ENCODE assay signal across 8 mouse cellular contexts in genomic region chr5:122503015-122503759, GRCm38 (mm10). TPM values are rescaled to one million over a fixed set of nuclear protein-coding genes. Genes with fewer than 3 reads are reported as not detected.
DNase-seq lines count a peak whose midpoint lies in the region; ATAC-seq and TF ChIP-seq lines count a peak whose summit lies in the region.

No protein-coding gene starts in this region.

- peak overlapping the region; percentile 99 for H3K27ac ChIP-seq in cerebellum, adult 2 months (ENCODE audit: insufficient read depth, low read length)
- H3K27ac ChIP-seq in thymus, adult 2 months (ENCODE audit: control insufficient read depth, insufficient read depth, low read length) = no peak overlapping the region
- H3K27ac ChIP-seq in liver, embryonic 11.5 days (ENCODE audit: low read depth, low read length) = no peak overlapping the region

- no peaks in the 10 kb centered on the region for H3K27me3 ChIP-seq in cerebellum, adult 2 months (ENCODE audit: control insufficient read depth, insufficient read depth, low read length)
- no peaks in the 10 kb centered on the region for H3K27me3 ChIP-seq in thymus, adult 2 months (ENCODE audit: control insufficient read depth, insufficient read depth, low read length)
- H3K27me3 ChIP-seq in liver, embryonic 11.5 days (replicated peaks; ENCODE audit: control insufficient read depth, insufficient read depth, low read length) = no peaks in the 10 kb centered on the region

- DNase-seq in cerebellum, adult 2 months = no peak
- DNase-seq in cerebellum, adult 8-10 months = no peak
- DNase-seq in thymus, adult 2 months = no peak
- DNase-seq in thymus, adult 18-20 months = no peak
- no peak for DNase-seq in liver, embryonic 11.5 days (ENCODE audit: low spot score)
- DNase-seq in telencephalon, adult 2 months (ENCODE audit: low read depth, low spot score) = peak; percentile 51
- no peak for DNase-seq in urinary bladder, postnatal 25 days (ENCODE audit: low spot score)

- peak overlapping the region; percentile 99 for H3K9ac ChIP-seq in liver, embryonic 11.5 days (ENCODE audit: low read depth, low read length)

- peak overlapping the region; percentile 79 for H3K4me3 ChIP-seq in cerebellum, adult 2 months (replicated peaks; ENCODE audit: insufficient read depth, low read depth, low read length)
- peak overlapping the region; percentile 66 for H3K4me3 ChIP-seq in thymus, adult 2 months (ENCODE audit: control insufficient read depth, insufficient read depth, low read length)
- peak overlapping the region; percentile 81 for H3K4me3 ChIP-seq in liver, embryonic 11.5 days (ENCODE audit: low read depth, low read length)

- H3K9me3 ChIP-seq in liver, embryonic 11.5 days (ENCODE audit: control insufficient read depth, low read length) = no peaks in the 10 kb centered on the region; the same call in 1 of the 2 replicates

- H3K36me3 ChIP-seq in thymus, adult 2 months (ENCODE audit: control insufficient read depth, insufficient read depth, low read length) = no peaks in the 10 kb centered on the region
- H3K36me3 ChIP-seq in liver, embryonic 11.5 days (ENCODE audit: control insufficient read depth, insufficient read depth, low read length) = peaks cover 4% of the 10 kb centered on the region; the same call in 1 of the 2 replicates

- no peak for TF ChIP-seq POLR2A in cerebellum, adult 2 months (IDR thresholded peaks at IDR 0.05; ENCODE audit: borderline replicate concordance, insufficient read depth, low read length)
- no peak for TF ChIP-seq POLR2A in thymus, adult 2 months (IDR thresholded peaks at IDR 0.05; ENCODE audit: control insufficient read depth, extremely low read depth, insufficient read depth, low read length, poor library complexity)

- WGBS in cerebellum, adult 2 months = 27% methylated on average over 15 of the region's 15 CpGs
- 70% methylated on average over 15 of the region's 15 CpGs for WGBS in thymus, adult 2 months
- 46% methylated on average over 15 of the region's 15 CpGs for WGBS in liver, embryonic 11.5 days

- H3K4me1 ChIP-seq in cerebellum, adult 2 months (ENCODE audit: control insufficient read depth, insufficient read depth, low read length) = peaks cover 7% of the 10 kb centered on the region
- peaks cover 8% of the 10 kb centered on the region; the same call in 1 of the 2 replicates for H3K4me1 ChIP-seq in thymus, adult 2 months (replicated peaks; ENCODE audit: control insufficient read depth, insufficient read depth, low read length)
- H3K4me1 ChIP-seq in liver, embryonic 11.5 days (replicated peaks; ENCODE audit: control insufficient read depth, insufficient read depth, low read length) = peaks cover 17% of the 10 kb centered on the region

- peak overlapping the region; percentile 96 for H3K4me2 ChIP-seq in liver, embryonic 11.5 days

- TF ChIP-seq CTCF in cerebellum, adult 2 months (IDR thresholded peaks at IDR 0.05; ENCODE audit: borderline replicate concordance, insufficient read depth, low read depth, low read length) = no peak
- no peak for TF ChIP-seq CTCF in thymus, adult 2 months (IDR thresholded peaks at IDR 0.05; ENCODE audit: borderline replicate concordance, control insufficient read depth, extremely low read depth, insufficient read depth, low read length, poor library complexity)

- no peak for ATAC-seq in liver, embryonic 11.5 days (replicated peaks; ENCODE audit: low FRiP score)
- no peak for ATAC-seq in inflammation-experienced regulatory T-cells, adult 6 months

RNA-seq across cellular contexts. Expression of gene Atp2a2, which starts 1.2 kb away (rescaled TPM):
- 422 and 482 TPM in 2 replicates for polyA plus RNA-seq in cerebellum, adult 2 months (2012; rRNA removed)
- polyA plus RNA-seq in thymus, adult 2 months (2012; rRNA removed) = 84.7 and 175 TPM in 2 replicates
- 45.2 and 46.8 TPM in 2 replicates for polyA plus RNA-seq in liver, embryonic 11.5 days (2014; fragmentation: Nextera tagmentation; extraction: Ambion mirVana)
- 10 to 100 TPM; 12.5 to 16.2 (median 13.1) TPM for polyA plus RNA-seq in inflammation-experienced regulatory T-cells, adult 6 months (2017; shearing (Covaris generic))
